Mouse (Mus musculus) c-Kit-positive CD71-positive TER-119-negative erythroid progenitor cells, embryonic 14.5 days (primary cell): ENCODE measurements around the gene Gpd1.

Experiments
- DNase-seq: peaks from one replicate; pipeline ENCODE4 v3.0.0-alpha.2; 2013; ENCODE audit warnings: low read depth

Gpd1 gene

GRCm38 (mm10) chr15:99717386-99718334, at the start of gene Gpd1:
Gene Gpd1 (plus strand): TSS chr15:99717515.
- DNase-seq = no peak

- DNase-seq = no peak
Observed at GRCm38 (mm10) chr15:99667544-99667943, 49.8 kb upstream of the Gpd1 start.

- DNase-seq = no peak
Observed at GRCm38 (mm10) chr15:99668881-99669280, 48.4 kb upstream of the Gpd1 start.

- no peak for DNase-seq
Observed at GRCm38 (mm10) chr15:99669392-99669791, 47.9 kb upstream of the Gpd1 start.

GRCm38 (mm10) chr15:99670154-99670821, 47.0 kb upstream of the Gpd1 start, which contains the start of gene Asic1:
Gene Asic1 (plus strand): TSS chr15:99670368.
- DNase-seq = no peak

- no peak for DNase-seq
Observed at GRCm38 (mm10) chr15:99670964-99671670, 46.2 kb upstream of the Gpd1 start.

- DNase-seq = no peak
Observed at GRCm38 (mm10) chr15:99671783-99672182, 45.5 kb upstream of the Gpd1 start.

- DNase-seq = no peak
Observed at GRCm38 (mm10) chr15:99674866-99675265, 42.4 kb upstream of the Gpd1 start.

- no peak for DNase-seq
Observed at GRCm38 (mm10) chr15:99677089-99677488, 40.2 kb upstream of the Gpd1 start.

- no peak for DNase-seq
Observed at GRCm38 (mm10) chr15:99678063-99678800, 39.1 kb upstream of the Gpd1 start.

GRCm38 (mm10) chr15:99679008-99679407, 38.3 kb upstream of the Gpd1 start:
- no peak for DNase-seq

GRCm38 (mm10) chr15:99682880-99683279, 34.4 kb upstream of the Gpd1 start:
- DNase-seq = peak; percentile 38

- DNase-seq = no peak
Observed at GRCm38 (mm10) chr15:99684156-99684555, 33.2 kb upstream of the Gpd1 start.

GRCm38 (mm10) chr15:99688712-99689111, 28.6 kb upstream of the Gpd1 start:
- DNase-seq = no peak

- no peak for DNase-seq
Observed at GRCm38 (mm10) chr15:99690924-99691323, 26.4 kb upstream of the Gpd1 start.

GRCm38 (mm10) chr15:99691976-99692375, 25.3 kb upstream of the Gpd1 start:
- DNase-seq = no peak

- no peak for DNase-seq
Observed at GRCm38 (mm10) chr15:99697309-99697708, 20.0 kb upstream of the Gpd1 start.

- DNase-seq = no peak
Observed at GRCm38 (mm10) chr15:99698533-99699085, 18.7 kb upstream of the Gpd1 start.

- no peak for DNase-seq
Observed at GRCm38 (mm10) chr15:99699715-99700114, 17.6 kb upstream of the Gpd1 start.

- DNase-seq = no peak
Observed at GRCm38 (mm10) chr15:99700219-99701106, 16.9 kb upstream of the Gpd1 start.
